Mouse (Mus musculus): ENCODE data around the gene Gm14214. TPM values are rescaled to one million over a fixed set of nuclear protein-coding genes. Genes with fewer than 3 reads are reported as not detected.

Gene Gm14214
- polyA plus RNA-seq, 1 experiment from 2014 or later = not detected

- WGBS (ENCODE audit: missing documents) = 93% methylated on average over 3 of the region's 3 CpGs
Measured at GRCm38 (mm10) chr2:154730841-154731240, 39.0 kb downstream of the Gm14214 start.

GRCm38 (mm10) chr2:154729737-154730136 lies 40.1 kb downstream of the Gm14214 start:
- Histone ChIP-seq H3K4me3 (ENCODE audit: inconsistent target) (no peak overlapping the region), H3K79me2 (ENCODE audit: inconsistent target) (no peaks in the 10 kb centered on the region), H3K27ac (no peak overlapping the region), H3K36me3 (ENCODE audit: inconsistent target) (no peaks in the 10 kb centered on the region)
- 100% methylated on average over 2 of the region's 3 CpGs for WGBS (ENCODE audit: missing documents)

More at GRCm38 (mm10) chr2:154730841-154731240, 39.0 kb downstream of the Gm14214 start:
- H3K36me3 ChIP-seq (ENCODE audit: inconsistent target) = no peaks in the 10 kb centered on the region
- no peak overlapping the region for H3K27ac ChIP-seq
- no peaks in the 10 kb centered on the region for H3K79me2 ChIP-seq (ENCODE audit: inconsistent target)
- H3K4me3 ChIP-seq (ENCODE audit: inconsistent target) = no peak overlapping the region

DNA sequence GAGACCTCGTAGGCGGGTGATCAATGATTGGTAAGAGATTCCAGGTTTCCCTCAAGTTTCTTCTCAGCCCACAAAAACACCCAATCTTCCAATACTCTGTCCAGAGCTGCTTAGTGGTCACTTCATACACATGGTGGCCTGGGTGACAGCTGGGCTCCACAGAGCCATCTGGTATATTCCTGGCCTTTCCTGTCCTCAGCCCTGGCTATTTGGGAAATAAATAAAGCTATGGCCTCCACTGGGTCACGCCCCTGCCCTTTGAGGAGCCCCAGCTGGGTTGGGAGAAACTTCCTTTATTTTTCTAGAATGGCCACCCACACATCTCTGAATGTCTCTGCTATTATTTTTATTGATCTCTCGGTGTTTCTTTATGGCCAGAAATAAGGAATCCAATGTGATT lies 46.4 kb downstream of the Gm14214 start:
- no peaks in the 10 kb centered on the region for H3K79me2 ChIP-seq (ENCODE audit: inconsistent target)
- 91% methylated on average over 4 of the region's 4 CpGs for WGBS (ENCODE audit: missing documents)
- no peaks in the 10 kb centered on the region for H3K36me3 ChIP-seq (ENCODE audit: inconsistent target)
- H3K4me3 ChIP-seq (ENCODE audit: inconsistent target) = no peak overlapping the region
- no peak overlapping the region for H3K27ac ChIP-seq

DNA sequence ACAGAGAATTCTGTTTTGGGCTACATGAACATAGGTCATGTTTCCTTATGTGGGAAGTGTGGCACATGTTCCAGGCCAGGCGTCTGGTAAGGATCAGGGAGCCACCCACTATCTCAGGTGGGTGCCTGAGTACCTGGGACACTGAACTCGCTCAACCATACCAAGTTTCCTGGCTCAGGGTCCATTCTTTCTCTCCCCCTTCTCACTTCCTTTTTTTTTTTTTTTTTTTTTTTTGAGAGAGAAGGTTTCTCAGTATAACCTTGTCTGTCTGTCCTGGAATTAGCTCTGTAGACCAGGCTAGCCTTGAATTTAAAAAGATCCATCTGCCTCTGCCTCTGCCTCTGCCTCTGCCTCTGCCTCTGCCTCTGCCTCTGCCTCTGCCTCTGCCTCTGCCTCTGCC lies 49.5 kb downstream of the Gm14214 start:
- WGBS (ENCODE audit: missing documents) = 89% methylated on average over 2 of the region's 2 CpGs
- no peak overlapping the region for H3K27ac ChIP-seq
- H3K4me3 ChIP-seq (ENCODE audit: inconsistent target) = no peak overlapping the region
- no peaks in the 10 kb centered on the region for H3K79me2 ChIP-seq (ENCODE audit: inconsistent target)
- no peaks in the 10 kb centered on the region for H3K36me3 ChIP-seq (ENCODE audit: inconsistent target)

Other genes starting within 250 kb of the Gm14214 start
- 1.3 to 7.5 TPM (median 3.9 TPM) in 3 replicates for gene 1700003F12Rik, start 222.9 kb downstream of the Gm14214 start, polyA plus RNA-seq (2018)
- not detected in 3 replicates for gene Actl10, start 218.3 kb downstream of the Gm14214 start, polyA plus RNA-seq (2018)
- 0.10 to 0.91 TPM in 2 of 3 replicates, not detected in the other for gene Necab3, start 211.1 kb downstream of the Gm14214 start, polyA plus RNA-seq (2018)
- 14.1 to 33.2 TPM (median 21.6 TPM) in 3 replicates for gene E2f1, start 200.1 kb downstream of the Gm14214 start, polyA plus RNA-seq (2018)
- 9.5 to 12.3 TPM (median 11.9 TPM) in 3 replicates for gene Pxmp4, start 166.3 kb downstream of the Gm14214 start, polyA plus RNA-seq (2018)
- 1.6 to 1.9 TPM (median 1.8 TPM) in 3 replicates for gene Zfp341, start 156.7 kb downstream of the Gm14214 start, polyA plus RNA-seq (2018)
- not detected in 3 replicates for gene 4930519P11Rik, start 156.6 kb downstream of the Gm14214 start, polyA plus RNA-seq (2018)
- 337 to 461 TPM (median 343 TPM) in 3 replicates for gene Chmp4b, start 118.3 kb downstream of the Gm14214 start, polyA plus RNA-seq (2018)
- 115 to 167 TPM (median 115 TPM) in 3 replicates for gene Raly, start 21.1 kb upstream of the Gm14214 start, polyA plus RNA-seq (2018)
- not detected in 3 replicates for gene a, start 21.4 kb upstream of the Gm14214 start, polyA plus RNA-seq (2018)
- 113 to 188 TPM (median 127 TPM) in 3 replicates for gene Eif2s2, start 122.9 kb upstream of the Gm14214 start, polyA plus RNA-seq (2018)
- not detected in 3 replicates for gene Gm14226, start 248.2 kb upstream of the Gm14214 start, polyA plus RNA-seq (2018)

Data from macrophage (primary cell).